Comparison of ENCODE assay signal across 8 mouse cellular contexts in genomic region chr7:137477950-137478620, GRCm38 (mm10). TPM values are rescaled to one million over a fixed set of nuclear protein-coding genes. Genes with fewer than 3 reads are reported as not detected.
DNase-seq lines count a peak whose midpoint lies in the region; ATAC-seq lines count a peak whose summit lies in the region.

No protein-coding gene starts in this region.

- peak overlapping the region; percentile 58 for H3K4me2 ChIP-seq in forebrain, embryonic 11.5 days (ENCODE audit: low read depth, low read length, severe bottlenecking)
- H3K4me2 ChIP-seq in heart, embryonic 16.5 days (ENCODE audit: low read depth, low read length) = peak overlapping the region; percentile 57
- peak overlapping the region; percentile 48 for H3K4me2 ChIP-seq in liver, embryonic 13.5 days
- H3K4me2 ChIP-seq in stomach, embryonic 15.5 days = peak overlapping the region; percentile 44

- H3K9me3 ChIP-seq in forebrain, embryonic 11.5 days (ENCODE audit: control insufficient read depth, low read length) = no peaks in the 10 kb centered on the region
- no peaks in the 10 kb centered on the region for H3K9me3 ChIP-seq in heart, embryonic 16.5 days (replicated peaks; ENCODE audit: control insufficient read depth, low read length)
- no peaks in the 10 kb centered on the region for H3K9me3 ChIP-seq in liver, embryonic 13.5 days (replicated peaks)
- no peaks in the 10 kb centered on the region for H3K9me3 ChIP-seq in stomach, embryonic 15.5 days

- no peaks in the 10 kb centered on the region for H3K36me3 ChIP-seq in forebrain, embryonic 11.5 days (ENCODE audit: control insufficient read depth, insufficient read depth, low read length)
- H3K36me3 ChIP-seq in heart, embryonic 16.5 days (ENCODE audit: control insufficient read depth, insufficient read depth) = no peaks in the 10 kb centered on the region
- H3K36me3 ChIP-seq in liver, embryonic 13.5 days = no peaks in the 10 kb centered on the region
- H3K36me3 ChIP-seq in stomach, embryonic 15.5 days = no peaks in the 10 kb centered on the region

- H3K4me1 ChIP-seq in forebrain, embryonic 11.5 days (replicated peaks; ENCODE audit: control insufficient read depth, insufficient read depth, low read length) = peaks cover 2% of the 10 kb centered on the region; the same call in 1 of the 2 replicates
- 0 out of 2 replicates have a peak, but pooled peaks cover 2% of the 10 kb centered on the region for H3K4me1 ChIP-seq in heart, embryonic 16.5 days (ENCODE audit: control insufficient read depth, insufficient read depth, low read length)
- peaks cover 4% of the 10 kb centered on the region for H3K4me1 ChIP-seq in liver, embryonic 13.5 days (replicated peaks)
- H3K4me1 ChIP-seq in stomach, embryonic 15.5 days = peaks cover 4% of the 10 kb centered on the region

- WGBS in forebrain, embryonic 11.5 days = 15% methylated on average over 28 of the region's 30 CpGs
- WGBS in heart, embryonic 16.5 days = 15% methylated on average over 30 of the region's 30 CpGs
- 13% methylated on average over 30 of the region's 30 CpGs for WGBS in liver, embryonic 13.5 days (ENCODE audit: insufficient replicate concordance)
- WGBS in stomach, embryonic 15.5 days = 14% methylated on average over 30 of the region's 30 CpGs

- H3K4me3 ChIP-seq in forebrain, embryonic 11.5 days (ENCODE audit: low read depth, low read length) = peak overlapping the region; percentile 7; the same call in 1 of the 2 replicates
- peak overlapping the region; percentile 26; the same call in 1 of the 2 replicates for H3K4me3 ChIP-seq in heart, embryonic 16.5 days (ENCODE audit: low read length)
- no peak overlapping the region for H3K4me3 ChIP-seq in liver, embryonic 13.5 days (replicated peaks)
- H3K4me3 ChIP-seq in stomach, embryonic 15.5 days (replicated peaks) = no peak overlapping the region; the same call in 1 of the 2 replicates

- H3K9ac ChIP-seq in forebrain, embryonic 11.5 days (ENCODE audit: low read length) = peak overlapping the region; percentile 40; the same call in 1 of the 2 replicates
- H3K9ac ChIP-seq in heart, embryonic 16.5 days (ENCODE audit: low read length) = peak overlapping the region; percentile 24; the same call in 1 of the 2 replicates
- no peak overlapping the region; the same call in 1 of the 2 replicates for H3K9ac ChIP-seq in liver, embryonic 13.5 days
- no peak overlapping the region for H3K9ac ChIP-seq in stomach, embryonic 15.5 days

- H3K27me3 ChIP-seq in forebrain, embryonic 11.5 days (ENCODE audit: control insufficient read depth, insufficient read depth, low read length) = no peaks in the 10 kb centered on the region
- H3K27me3 ChIP-seq in heart, embryonic 16.5 days (ENCODE audit: control insufficient read depth, insufficient read depth, low read length) = peaks cover 17% of the 10 kb centered on the region; the same call in 1 of the 2 replicates
- H3K27me3 ChIP-seq in liver, embryonic 13.5 days = no peaks in the 10 kb centered on the region; the same call in 1 of the 2 replicates
- no peaks in the 10 kb centered on the region; the same call in 1 of the 2 replicates for H3K27me3 ChIP-seq in stomach, embryonic 15.5 days (replicated peaks)

- peak; percentile 93 for ATAC-seq in forebrain, embryonic 11.5 days (replicated peaks; ENCODE audit: low FRiP score)
- ATAC-seq in heart, embryonic 16.5 days (replicated peaks; ENCODE audit: extremely low read depth, insufficient read depth, low FRiP score) = peak; percentile 88
- peak; percentile 86 for ATAC-seq in liver, embryonic 13.5 days (ENCODE audit: low read depth)
- ATAC-seq in stomach, embryonic 15.5 days (ENCODE audit: insufficient read depth, low FRiP score, low read depth) = peak; percentile 84

- H3K27ac ChIP-seq in forebrain, embryonic 11.5 days (ENCODE audit: low read depth, low read length) = no peak overlapping the region
- no peak overlapping the region for H3K27ac ChIP-seq in heart, embryonic 16.5 days (ENCODE audit: low read length)
- H3K27ac ChIP-seq in liver, embryonic 13.5 days = no peak overlapping the region
- H3K27ac ChIP-seq in stomach, embryonic 15.5 days = no peak overlapping the region

- DNase-seq in CD8-positive naive resting alpha-beta T cell, adult 2 months (ENCODE audit: low read depth in 2 of 2, low spot score in 2 of 2) = peak; percentile 89 to 92
- peak; percentile 92 for DNase-seq in c-Kit-positive CD71-negative TER-119-negative erythroid progenitor cells, embryonic 14.5 days (ENCODE audit: low read depth)
- peak; percentile 99 for DNase-seq in forebrain, embryonic 11.5 days (ENCODE audit: low spot score)
- peak; percentile 90 to 96 for DNase-seq in kidney, postnatal 25 days
- peak; percentile 81 for DNase-seq in liver, embryonic 13.5 days
- DNase-seq in neural tube, embryonic 10.5 days (ENCODE audit: extremely low spot score, low spot score) = peak; percentile 100

RNA-seq across cellular contexts. Expression of gene Glrx3, which starts 40.7 kb away (rescaled TPM):
- polyA plus RNA-seq in forebrain, embryonic 11.5 days (2014; fragmentation: Nextera tagmentation; extraction: Ambion mirVana) = 285 and 290 TPM in 2 replicates
- polyA plus RNA-seq in heart, embryonic 16.5 days (2015; fragmentation: Nextera tagmentation; extraction: Ambion mirVana) = 176 and 180 TPM in 2 replicates
- 117 and 123 TPM in 2 replicates for polyA plus RNA-seq in liver, embryonic 13.5 days (2015; fragmentation: Nextera tagmentation; extraction: Ambion mirVana)
- 196 and 223 TPM in 2 replicates for polyA plus RNA-seq in stomach, embryonic 15.5 days (2015; fragmentation: Nextera tagmentation; extraction: Ambion mirVana)

Comparison
In these comparisons a context has a peak if more than half of its experiments do, and no peak if none do; other contexts are left out.
1. H3K4me3 ChIP-seq: peak in forebrain, embryonic 11.5 days (single experiment) and heart, embryonic 16.5 days (single experiment); none in liver, embryonic 13.5 days (single experiment) and stomach, embryonic 15.5 days (single experiment).
2. H3K9ac ChIP-seq: peak in forebrain, embryonic 11.5 days (single experiment) and heart, embryonic 16.5 days (single experiment); none in liver, embryonic 13.5 days (single experiment) and stomach, embryonic 15.5 days (single experiment).
3. Peak in every context shown above with its lines, with median percentiles within 50 percentile points of each other: DNase-seq, ATAC-seq and H3K4me2 ChIP-seq.